ENCODE assay signal across 8 mouse cellular contexts in genomic region chr17:37050399-37050798, GRCm38 (mm10). TPM values are rescaled to one million over a fixed set of nuclear protein-coding genes. Genes with fewer than 3 reads are reported as not detected.
A peak's percentile ranks its signal among the peaks of the same experiment; 100 is the strongest.
DNase-seq lines count a peak whose midpoint lies in the region; ATAC-seq and TF ChIP-seq lines count a peak whose summit lies in the region.

No protein-coding gene starts in this region.

- peak overlapping the region; percentile 92 for H3K4me3 ChIP-seq in ES-Bruce4 (ENCODE audit: low read depth, low read length)
- H3K4me3 ChIP-seq in cerebellum, adult 2 months (replicated peaks; ENCODE audit: insufficient read depth, low read depth, low read length) = peak overlapping the region; percentile 82
- H3K4me3 ChIP-seq in liver, postnatal 0 days (ENCODE audit: low read depth, low read length) = peak overlapping the region; percentile 37
- H3K4me3 ChIP-seq in neural tube, embryonic 14.5 days (ENCODE audit: low read depth, low read length) = peak overlapping the region; percentile 56

- H3K27ac ChIP-seq in ES-Bruce4 (ENCODE audit: insufficient read depth, low read length) = peak overlapping the region; percentile 58
- H3K27ac ChIP-seq in cerebellum, adult 2 months (ENCODE audit: insufficient read depth, low read length) = peak overlapping the region; percentile 95
- no peak overlapping the region for H3K27ac ChIP-seq in liver, postnatal 0 days (ENCODE audit: low read depth)
- H3K27ac ChIP-seq in neural tube, embryonic 14.5 days (ENCODE audit: low read depth, low read length) = peak overlapping the region; percentile 81

- no peak for ATAC-seq in liver, postnatal 0 days
- peak; percentile 64 for ATAC-seq in neural tube, embryonic 14.5 days (ENCODE audit: low read depth)

- H3K9ac ChIP-seq in ES-Bruce4 (ENCODE audit: low read depth, poor library complexity, severe bottlenecking) = peak overlapping the region; percentile 97
- H3K9ac ChIP-seq in liver, postnatal 0 days (replicated peaks) = peak overlapping the region; percentile 21; the same call in 1 of the 2 replicates
- peak overlapping the region; percentile 77 for H3K9ac ChIP-seq in neural tube, embryonic 14.5 days (replicated peaks; ENCODE audit: low read depth, low read length)

- H3K9me3 ChIP-seq in ES-Bruce4 (replicated peaks; ENCODE audit: control insufficient read depth, insufficient read depth, low read length, poor library complexity, severe bottlenecking) = no peaks in the 10 kb centered on the region
- H3K9me3 ChIP-seq in liver, postnatal 0 days (ENCODE audit: low read length) = no peaks in the 10 kb centered on the region
- no peaks in the 10 kb centered on the region for H3K9me3 ChIP-seq in neural tube, embryonic 14.5 days (ENCODE audit: control insufficient read depth, low read length)

- TF ChIP-seq POLR2A in ES-Bruce4 (IDR thresholded peaks at IDR 0.05; ENCODE audit: insufficient read depth, low read length) = peak; percentile 73
- peak; percentile 99 for TF ChIP-seq POLR2A in cerebellum, adult 2 months (IDR thresholded peaks at IDR 0.05; ENCODE audit: borderline replicate concordance, insufficient read depth, low read length)

- intact Hi-C loops in heart, postnatal 25 days (cut with DNase I) = no loop called here

- peak overlapping the region; percentile 68 for H3K4me2 ChIP-seq in liver, postnatal 0 days (ENCODE audit: low read depth, low read length)
- peak overlapping the region; percentile 84 for H3K4me2 ChIP-seq in neural tube, embryonic 14.5 days (ENCODE audit: low read depth, low read length)

- H3K27me3 ChIP-seq in ES-Bruce4 (ENCODE audit: control insufficient read depth, insufficient read depth, low read length, poor library complexity, severe bottlenecking) = no peaks in the 10 kb centered on the region
- no peaks in the 10 kb centered on the region for H3K27me3 ChIP-seq in cerebellum, adult 2 months (ENCODE audit: control insufficient read depth, insufficient read depth, low read length)
- H3K27me3 ChIP-seq in liver, postnatal 0 days (ENCODE audit: insufficient read depth, low read length) = peaks cover 61% of the 10 kb centered on the region
- H3K27me3 ChIP-seq in neural tube, embryonic 14.5 days (ENCODE audit: control insufficient read depth, insufficient read depth, low read length) = no peaks in the 10 kb centered on the region

- WGBS in cerebellum, adult 2 months = 1% methylated on average over 22 of the region's 22 CpGs
- WGBS in liver, postnatal 0 days (ENCODE audit: insufficient replicate concordance) = under 1% methylated on average over 22 of the region's 22 CpGs
- 0% methylated on average over 22 of the region's 22 CpGs for WGBS in neural tube, embryonic 14.5 days

- H3K36me3 ChIP-seq in ES-Bruce4 (ENCODE audit: control insufficient read depth, insufficient read depth, low read length, poor library complexity, severe bottlenecking) = peaks cover 47% of the 10 kb centered on the region
- no peaks in the 10 kb centered on the region for H3K36me3 ChIP-seq in liver, postnatal 0 days (replicated peaks; ENCODE audit: insufficient read depth, low read length)
- H3K36me3 ChIP-seq in neural tube, embryonic 14.5 days (ENCODE audit: control insufficient read depth, insufficient read depth, low read length) = peaks cover 3% of the 10 kb centered on the region; the same call in 1 of the 2 replicates

- DNase-seq in cerebellum, adult 2 months = peak; percentile 94 to 96
- peak; percentile 76 for DNase-seq in forelimb bud, embryonic 11.5 days (ENCODE audit: low read depth, low spot score)
- peak; percentile 68 for DNase-seq in heart, postnatal 25 days (ENCODE audit: low spot score)
- peak; percentile 90 to 93 for DNase-seq in layer of hippocampus, adult 18-20 months (ENCODE audit: low spot score in 2 of 2)
- DNase-seq in liver, postnatal 0 days = peak; percentile 49
- peak; percentile 42 for DNase-seq in thymus, postnatal 14 days

- TF ChIP-seq EP300 in ES-Bruce4 (IDR thresholded peaks at IDR 0.05; ENCODE audit: insufficient read depth, low read depth, low read length) = no peak
- no peak for TF ChIP-seq EP300 in liver, postnatal 0 days (IDR thresholded peaks at IDR 0.05; ENCODE audit: low read depth)

- TF ChIP-seq CTCF in ES-Bruce4 (IDR thresholded peaks at IDR 0.05; ENCODE audit: low read depth, low read length) = no peak
- TF ChIP-seq CTCF in cerebellum, adult 2 months (IDR thresholded peaks at IDR 0.05; ENCODE audit: borderline replicate concordance, insufficient read depth, low read depth, low read length) = no peak
- no peak for TF ChIP-seq CTCF in liver, postnatal 0 days (IDR thresholded peaks at IDR 0.05; ENCODE audit: low read depth)

- H3K4me1 ChIP-seq in ES-Bruce4 (ENCODE audit: control insufficient read depth, insufficient read depth, low read length) = no peaks in the 10 kb centered on the region
- peaks cover 15% of the 10 kb centered on the region for H3K4me1 ChIP-seq in cerebellum, adult 2 months (ENCODE audit: control insufficient read depth, insufficient read depth, low read length)
- H3K4me1 ChIP-seq in liver, postnatal 0 days (ENCODE audit: insufficient read depth) = peaks cover 13% of the 10 kb centered on the region
- H3K4me1 ChIP-seq in neural tube, embryonic 14.5 days (ENCODE audit: control insufficient read depth, insufficient read depth, low read length) = peaks cover 38% of the 10 kb centered on the region

RNA-seq across cellular contexts. Expression of gene Gabbr1, which starts 4.6 kb away (rescaled TPM):
- 163 and 180 TPM in 2 replicates for polyA plus RNA-seq in ES-Bruce4 (2011; ENCODE audit: insufficient read depth, insufficient read length, low read depth, missing spikeins)
- 403 and 405 TPM in 2 replicates for polyA plus RNA-seq in cerebellum, adult 2 months (2012; rRNA removed)
- total RNA-seq in heart, postnatal 25 days (2021) = 1 to 10 TPM; 6.9 to 7.4 TPM
- 100 to 1,000 TPM; 683 to 686 TPM for total RNA-seq in layer of hippocampus, adult 18-20 months (2021)
- 0.41 and 0.46 TPM in 2 replicates for polyA plus RNA-seq in liver, postnatal 0 days (2015; fragmentation: Nextera tagmentation; extraction: Ambion mirVana)
- polyA plus RNA-seq in neural tube, embryonic 14.5 days (2014; fragmentation: Nextera tagmentation; extraction: Ambion mirVana) = 78.9 and 103 TPM in 2 replicates

RNA-seq across cellular contexts. Expression of gene Mog, which starts 27.2 kb away (rescaled TPM):
- not detected in 2 replicates for polyA plus RNA-seq in ES-Bruce4 (2011; ENCODE audit: insufficient read depth, insufficient read length, low read depth, missing spikeins)
- polyA plus RNA-seq in cerebellum, adult 2 months (2012; rRNA removed) = 145 and 178 TPM in 2 replicates
- not detected for total RNA-seq in heart, postnatal 25 days (2021)
- total RNA-seq in layer of hippocampus, adult 18-20 months (2021) = 10 to 100 TPM; 35.8 to 43.1 TPM
- polyA plus RNA-seq in liver, postnatal 0 days (2015; fragmentation: Nextera tagmentation; extraction: Ambion mirVana) = not detected in 2 replicates
- polyA plus RNA-seq in neural tube, embryonic 14.5 days (2014; fragmentation: Nextera tagmentation; extraction: Ambion mirVana) = 2.4 and 2.6 TPM in 2 replicates

RNA-seq across cellular contexts. Expression of gene Olfr90, which starts 37.9 kb away (rescaled TPM):
- 0.22 TPM in 1 of 2 replicates, not detected in the other for polyA plus RNA-seq in ES-Bruce4 (2011; ENCODE audit: insufficient read depth, insufficient read length, low read depth, missing spikeins)
- polyA plus RNA-seq in cerebellum, adult 2 months (2012; rRNA removed) = not detected in 2 replicates
- total RNA-seq in heart, postnatal 25 days (2021) = not detected
- not detected for total RNA-seq in layer of hippocampus, adult 18-20 months (2021)
- not detected in 2 replicates for polyA plus RNA-seq in liver, postnatal 0 days (2015; fragmentation: Nextera tagmentation; extraction: Ambion mirVana)
- polyA plus RNA-seq in neural tube, embryonic 14.5 days (2014; fragmentation: Nextera tagmentation; extraction: Ambion mirVana) = 0.12 TPM in 1 of 2 replicates, not detected in the other

RNA-seq across cellular contexts. Expression of gene Olfr91, which starts 47.7 kb away (rescaled TPM):
- not detected in 2 replicates for polyA plus RNA-seq in ES-Bruce4 (2011; ENCODE audit: insufficient read depth, insufficient read length, low read depth, missing spikeins)
- not detected in 2 replicates for polyA plus RNA-seq in cerebellum, adult 2 months (2012; rRNA removed)
- total RNA-seq in heart, postnatal 25 days (2021) = not detected
- total RNA-seq in layer of hippocampus, adult 18-20 months (2021) = not detected
- polyA plus RNA-seq in liver, postnatal 0 days (2015; fragmentation: Nextera tagmentation; extraction: Ambion mirVana) = not detected in 2 replicates
- polyA plus RNA-seq in neural tube, embryonic 14.5 days (2014; fragmentation: Nextera tagmentation; extraction: Ambion mirVana) = 0.13 TPM in 1 of 2 replicates, not detected in the other

RNA-seq across cellular contexts. Expression of gene Zfp57, which starts 49.4 kb away (rescaled TPM):
- 223 and 254 TPM in 2 replicates for polyA plus RNA-seq in ES-Bruce4 (2011; ENCODE audit: insufficient read depth, insufficient read length, low read depth, missing spikeins)
- polyA plus RNA-seq in cerebellum, adult 2 months (2012; rRNA removed) = 10.3 and 12.0 TPM in 2 replicates
- total RNA-seq in heart, postnatal 25 days (2021) = 1 to 10 TPM; 1.6 to 2.9 TPM
- 1 to 10 TPM; 8.1 to 8.7 TPM for total RNA-seq in layer of hippocampus, adult 18-20 months (2021)
- 1.4 and 2.3 TPM in 2 replicates for polyA plus RNA-seq in liver, postnatal 0 days (2015; fragmentation: Nextera tagmentation; extraction: Ambion mirVana)
- polyA plus RNA-seq in neural tube, embryonic 14.5 days (2014; fragmentation: Nextera tagmentation; extraction: Ambion mirVana) = 289 and 326 TPM in 2 replicates

Comparison
In these comparisons a context has a peak if more than half of its experiments do, and no peak if none do; other contexts are left out.
1. H3K4me3 ChIP-seq: peak in every context shown above with its lines; median percentile 92 in ES-Bruce4; 82 in cerebellum, adult 2 months; 56 in neural tube, embryonic 14.5 days; 37 in liver, postnatal 0 days.
2. H3K9ac ChIP-seq: peak in every context shown above with its lines; median percentile 97 in ES-Bruce4; 77 in neural tube, embryonic 14.5 days; 21 in liver, postnatal 0 days.
3. DNase-seq: peak in every context shown above with its lines; median percentile 95 in cerebellum, adult 2 months; 92 in layer of hippocampus, adult 18-20 months; 76 in forelimb bud, embryonic 11.5 days; 68 in heart, postnatal 25 days; 49 in liver, postnatal 0 days; 42 in thymus, postnatal 14 days.
4. RNA of gene Gabbr1, which starts 4.6 kb away (polyA plus RNA-seq): 403 to 405 TPM in cerebellum, adult 2 months, 163 to 180 TPM in ES-Bruce4 and 78.9 to 103 TPM in neural tube, embryonic 14.5 days; 0.41 to 0.46 TPM in liver, postnatal 0 days; every median in the first group is over 10 times any median in the second.
5. RNA of gene Mog, which starts 27.2 kb away (polyA plus RNA-seq): 145 to 178 TPM in cerebellum, adult 2 months; 2.4 to 2.6 TPM in neural tube, embryonic 14.5 days, not detected in ES-Bruce4 and not detected in liver, postnatal 0 days; every median in the first group is over 10 times any median in the second.